Mouse (Mus musculus) thymus, adult 2 months (tissue): ENCODE results near the gene Arhgap42.

Experiments used
- CTCF ChIP-seq: fragments of 200-500 bp; IDR thresholded peaks from 2 replicates; pipeline ENCODE4 v1.5.1; 2012; ENCODE audit warnings: mild to moderate bottlenecking, control low read depth, low read length, moderate library complexity, borderline replicate concordance; ENCODE audit not compliant: control insufficient read depth, poor library complexity, insufficient read depth; ENCODE audit errors: extremely low read depth
- POLR2A ChIP-seq: fragments of 200-500 bp; IDR thresholded peaks from 2 replicates; pipeline ENCODE4 v1.6.1; 2012; ENCODE audit warnings: mild to moderate bottlenecking, low read length, control low read depth, moderate library complexity; ENCODE audit not compliant: control insufficient read depth, poor library complexity, insufficient read depth; ENCODE audit errors: extremely low read depth

DNA sequence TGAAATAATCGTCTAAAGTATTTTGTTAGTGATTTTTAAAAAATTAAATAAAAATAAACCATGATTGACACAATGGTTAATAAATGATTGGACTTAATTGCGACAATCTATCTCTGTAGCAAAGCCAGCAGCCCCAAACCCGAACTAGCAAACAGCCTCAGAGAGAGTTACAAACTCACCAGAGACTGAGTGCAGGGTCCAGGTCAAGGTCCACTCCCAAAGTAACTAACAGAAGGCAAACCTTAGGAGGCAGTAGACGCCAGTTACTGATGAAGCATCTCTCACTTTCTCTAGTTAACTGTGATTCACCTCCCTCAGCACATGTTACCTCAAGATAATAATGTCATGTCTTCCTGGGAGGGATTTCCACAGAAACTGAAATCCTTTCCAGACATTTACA lies 17.7 kb downstream of the Arhgap42 start:
- TF ChIP-seq CTCF (no peak), POLR2A (no peak)
